Mouse (Mus musculus): ENCODE results near the gene Arhgap17. TPM values are rescaled to one million over a fixed set of nuclear protein-coding genes. Genes with fewer than 3 reads are reported as not detected.

The Arhgap17 gene
- polyA plus RNA-seq, 1 experiment from 2014 or later, result 21.8 TPM

GRCm38 (mm10) chr7:123399286-123399685, 29.6 kb upstream of the Arhgap17 start:
- Histone ChIP-seq H3K9ac (ENCODE audit: low read depth, low read length) (no peak overlapping the region), H3K4me2 (ENCODE audit: low read depth, low read length) (no peak overlapping the region), H3K27me3 (replicated peaks; ENCODE audit: control insufficient read depth, insufficient read depth, low read length) (no peaks in the 10 kb centered on the region), H3K9me3 (ENCODE audit: control insufficient read depth, low read length) (no peaks in the 10 kb centered on the region), H3K36me3 (ENCODE audit: control insufficient read depth, insufficient read depth, low read length) (no peaks in the 10 kb centered on the region), H3K27ac (ENCODE audit: low read length) (no peak overlapping the region), H3K4me3 (ENCODE audit: low read length) (no peak overlapping the region), H3K4me1 (ENCODE audit: control insufficient read depth, insufficient read depth, low read length) (no peaks in the 10 kb centered on the region)
- no peak for ATAC-seq
- WGBS, result 77% methylated on average over 4 of the region's 4 CpGs

- peak; percentile 41; the same call in 1 of the 2 replicates for ATAC-seq
- no peak overlapping the region for H3K9ac ChIP-seq (ENCODE audit: low read depth, low read length)
- WGBS, result 21% methylated on average over 7 of the region's 7 CpGs
Measured at GRCm38 (mm10) chr7:123398828-123399227, 29.1 kb upstream of the Arhgap17 start.

GRCm38 (mm10) chr7:123397931-123398330, 28.2 kb upstream of the Arhgap17 start:
- H3K4me1 ChIP-seq (ENCODE audit: control insufficient read depth, insufficient read depth, low read length), result peaks cover 5% of the 10 kb centered on the region
- no peak overlapping the region for H3K9ac ChIP-seq (ENCODE audit: low read depth, low read length)
- H3K36me3 ChIP-seq (ENCODE audit: control insufficient read depth, insufficient read depth, low read length), result no peaks in the 10 kb centered on the region
- WGBS, result 91% methylated on average over 8 of the region's 8 CpGs
- no peak overlapping the region for H3K27ac ChIP-seq (ENCODE audit: low read length)
- H3K4me2 ChIP-seq (ENCODE audit: low read depth, low read length), result no peak overlapping the region
- no peak overlapping the region for H3K4me3 ChIP-seq (ENCODE audit: low read length)
- no peaks in the 10 kb centered on the region for H3K27me3 ChIP-seq (replicated peaks; ENCODE audit: control insufficient read depth, insufficient read depth, low read length)
- no peaks in the 10 kb centered on the region for H3K9me3 ChIP-seq (ENCODE audit: control insufficient read depth, low read length)
- ATAC-seq, result no peak

More at GRCm38 (mm10) chr7:123398828-123399227, 29.1 kb upstream of the Arhgap17 start:
- Histone ChIP-seq H3K27ac (ENCODE audit: low read length) (no peak overlapping the region), H3K4me3 (ENCODE audit: low read length) (no peak overlapping the region), H3K4me2 (ENCODE audit: low read depth, low read length) (no peak overlapping the region), H3K36me3 (ENCODE audit: control insufficient read depth, insufficient read depth, low read length) (no peaks in the 10 kb centered on the region), H3K4me1 (ENCODE audit: control insufficient read depth, insufficient read depth, low read length) (peaks cover 2% of the 10 kb centered on the region; the same call in 1 of the 2 replicates), H3K27me3 (replicated peaks; ENCODE audit: control insufficient read depth, insufficient read depth, low read length) (no peaks in the 10 kb centered on the region), H3K9me3 (ENCODE audit: control insufficient read depth, low read length) (no peaks in the 10 kb centered on the region)

GRCm38 (mm10) chr7:123397369-123397768, 27.7 kb upstream of the Arhgap17 start:
- 60% methylated on average over 8 of the region's 8 CpGs for WGBS
- no peak overlapping the region for H3K9ac ChIP-seq (ENCODE audit: low read depth, low read length)

GRCm38 (mm10) chr7:123396900-123397299, 27.2 kb upstream of the Arhgap17 start:
- Histone ChIP-seq H3K27ac (ENCODE audit: low read length) (peak overlapping the region; percentile 61), H3K4me3 (ENCODE audit: low read length) (no peak overlapping the region), H3K27me3 (replicated peaks; ENCODE audit: control insufficient read depth, insufficient read depth, low read length) (no peaks in the 10 kb centered on the region), H3K4me2 (ENCODE audit: low read depth, low read length) (no peak overlapping the region), H3K36me3 (ENCODE audit: control insufficient read depth, insufficient read depth, low read length) (no peaks in the 10 kb centered on the region), H3K9ac (ENCODE audit: low read depth, low read length) (no peak overlapping the region), H3K9me3 (ENCODE audit: control insufficient read depth, low read length) (no peaks in the 10 kb centered on the region), H3K4me1 (ENCODE audit: control insufficient read depth, insufficient read depth, low read length) (peaks cover 5% of the 10 kb centered on the region)
- 89% methylated on average over 5 of the region's 5 CpGs for WGBS
- 0 out of 2 replicates have a peak, but pooled peaks have one; percentile 17 for ATAC-seq

More at GRCm38 (mm10) chr7:123397369-123397768, 27.7 kb upstream of the Arhgap17 start:
- no peaks in the 10 kb centered on the region for H3K9me3 ChIP-seq (ENCODE audit: control insufficient read depth, low read length)
- H3K4me1 ChIP-seq (ENCODE audit: control insufficient read depth, insufficient read depth, low read length), result peaks cover 5% of the 10 kb centered on the region
- no peaks in the 10 kb centered on the region for H3K27me3 ChIP-seq (replicated peaks; ENCODE audit: control insufficient read depth, insufficient read depth, low read length)
- no peak overlapping the region for H3K4me2 ChIP-seq (ENCODE audit: low read depth, low read length)
- ATAC-seq, result peak; percentile 32
- no peaks in the 10 kb centered on the region for H3K36me3 ChIP-seq (ENCODE audit: control insufficient read depth, insufficient read depth, low read length)
- H3K27ac ChIP-seq (ENCODE audit: low read length), result peak overlapping the region; percentile 61
- no peak overlapping the region for H3K4me3 ChIP-seq (ENCODE audit: low read length)

GRCm38 (mm10) chr7:123394271-123394670, 24.6 kb upstream of the Arhgap17 start:
- peaks cover 5% of the 10 kb centered on the region for H3K4me1 ChIP-seq (ENCODE audit: control insufficient read depth, insufficient read depth, low read length)
- no peaks in the 10 kb centered on the region for H3K36me3 ChIP-seq (ENCODE audit: control insufficient read depth, insufficient read depth, low read length)
- peak; percentile 16 for ATAC-seq
- H3K9me3 ChIP-seq (ENCODE audit: control insufficient read depth, low read length), result no peaks in the 10 kb centered on the region
- H3K4me2 ChIP-seq (ENCODE audit: low read depth, low read length), result no peak overlapping the region
- no peaks in the 10 kb centered on the region for H3K27me3 ChIP-seq (replicated peaks; ENCODE audit: control insufficient read depth, insufficient read depth, low read length)
- H3K27ac ChIP-seq (ENCODE audit: low read length), result 0 out of 2 replicates have a peak overlapping the region, but pooled peaks have one; percentile 6
- H3K4me3 ChIP-seq (ENCODE audit: low read length), result no peak overlapping the region
- H3K9ac ChIP-seq (ENCODE audit: low read depth, low read length), result no peak overlapping the region
- WGBS, result 58% methylated on average over 6 of the region's 6 CpGs

- H3K9me3 ChIP-seq (ENCODE audit: control insufficient read depth, low read length), result no peaks in the 10 kb centered on the region
- no peak overlapping the region for H3K9ac ChIP-seq (ENCODE audit: low read depth, low read length)
- H3K4me3 ChIP-seq (ENCODE audit: low read length), result no peak overlapping the region
- H3K27me3 ChIP-seq (replicated peaks; ENCODE audit: control insufficient read depth, insufficient read depth, low read length), result no peaks in the 10 kb centered on the region
- H3K4me2 ChIP-seq (ENCODE audit: low read depth, low read length), result no peak overlapping the region
- H3K36me3 ChIP-seq (ENCODE audit: control insufficient read depth, insufficient read depth, low read length), result no peaks in the 10 kb centered on the region
- H3K27ac ChIP-seq (ENCODE audit: low read length), result no peak overlapping the region
- 59% methylated on average over 6 of the region's 6 CpGs for WGBS
- ATAC-seq, result no peak
- H3K4me1 ChIP-seq (ENCODE audit: control insufficient read depth, insufficient read depth, low read length), result peaks cover 12% of the 10 kb centered on the region
Measured at GRCm38 (mm10) chr7:123389686-123390280, 20.1 kb upstream of the Arhgap17 start.

GRCm38 (mm10) chr7:123385693-123386407, 16.1 kb upstream of the Arhgap17 start:
- no peaks in the 10 kb centered on the region for H3K9me3 ChIP-seq (ENCODE audit: control insufficient read depth, low read length)
- 0 out of 2 replicates have a peak overlapping the region, but pooled peaks have one; percentile 24 for H3K4me2 ChIP-seq (ENCODE audit: low read depth, low read length)
- no peaks in the 10 kb centered on the region for H3K36me3 ChIP-seq (ENCODE audit: control insufficient read depth, insufficient read depth, low read length)
- H3K4me1 ChIP-seq (ENCODE audit: control insufficient read depth, insufficient read depth, low read length), result peaks cover 6% of the 10 kb centered on the region; the same call in 1 of the 2 replicates
- no peak overlapping the region for H3K9ac ChIP-seq (ENCODE audit: low read depth, low read length)
- ATAC-seq, result peak; percentile 90
- H3K4me3 ChIP-seq (ENCODE audit: low read length), result no peak overlapping the region
- WGBS, result 53% methylated on average over 11 of the region's 11 CpGs
- peak overlapping the region; percentile 67 for H3K27ac ChIP-seq (ENCODE audit: low read length)
- H3K27me3 ChIP-seq (replicated peaks; ENCODE audit: control insufficient read depth, insufficient read depth, low read length), result no peaks in the 10 kb centered on the region

- 4% methylated on average over 41 of the region's 41 CpGs for WGBS
- peak overlapping the region; percentile 84 for H3K9ac ChIP-seq (ENCODE audit: low read depth, low read length)
- peak; percentile 99 for ATAC-seq
- H3K27ac ChIP-seq (ENCODE audit: low read length), result peak overlapping the region; percentile 21; the same call in 1 of the 2 replicates
- H3K27me3 ChIP-seq (replicated peaks; ENCODE audit: control insufficient read depth, insufficient read depth, low read length), result no peaks in the 10 kb centered on the region
- peaks cover 14% of the 10 kb centered on the region for H3K4me1 ChIP-seq (ENCODE audit: control insufficient read depth, insufficient read depth, low read length)
- H3K36me3 ChIP-seq (ENCODE audit: control insufficient read depth, insufficient read depth, low read length), result no peaks in the 10 kb centered on the region
- no peaks in the 10 kb centered on the region for H3K9me3 ChIP-seq (ENCODE audit: control insufficient read depth, low read length)
- H3K4me3 ChIP-seq (ENCODE audit: low read length), result peak overlapping the region; percentile 86
- peak overlapping the region; percentile 86 for H3K4me2 ChIP-seq (ENCODE audit: low read depth, low read length)
Measured at GRCm38 (mm10) chr7:123377443-123378400, 8.0 kb upstream of the Arhgap17 start.
